Mouse (Mus musculus) cerebellum, adult 18-20 months (tissue): ENCODE data around the gene Srsf2.
A peak's percentile ranks its signal among the peaks of the same experiment; 100 is the strongest.
"Not testable (repeated sequence)": the region's sequence is repeated elsewhere in the genome, so short reads cannot be mapped to it uniquely, and the experiment has no call there.

Experiments
- DNase-seq, 2 experiments: peaks; one replicate each; pipeline ENCODE4 v3.0.0; 2021

The Srsf2 gene

GRCm38 (mm10) chr11:116852291-116852890, 503 bp downstream of the Srsf2 start, which contains the start of gene Mfsd11:
Mfsd11 (plus strand) TSS chr11:116852440.
- peak; percentile 81 to 82 for DNase-seq

- no peak for DNase-seq
These were observed 1.2 kb downstream of the Srsf2 start for GRCm38 (mm10) chr11:116851576-116852290.

GRCm38 (mm10) chr11:116850833-116851477, 1.9 kb downstream of the Srsf2 start:
- no peak for DNase-seq

GRCm38 (mm10) chr11:116850085-116850484, 2.8 kb downstream of the Srsf2 start:
- no peak for DNase-seq

GRCm38 (mm10) chr11:116849587-116849986, 3.3 kb downstream of the Srsf2 start:
- DNase-seq, result no peak

GRCm38 (mm10) chr11:116848877-116849178, 4.1 kb downstream of the Srsf2 start:
- not testable (repeated sequence) for DNase-seq

GRCm38 (mm10) chr11:116848086-116848876, 4.6 kb downstream of the Srsf2 start:
- DNase-seq, result no peak

GRCm38 (mm10) chr11:116847187-116848085, 5.5 kb downstream of the Srsf2 start:
- DNase-seq, result no peak

GRCm38 (mm10) chr11:116846593-116847181, 6.2 kb downstream of the Srsf2 start:
- no peak for DNase-seq

GRCm38 (mm10) chr11:116843261-116844233, 9.3 kb downstream of the Srsf2 start, which contains the start of the genes Mettl23 and Jmjd6:
Mettl23 (plus strand) TSS chr11:116843278.
Jmjd6 (minus strand) TSS chr11:116843449.
- peak; percentile 96 to 99 for DNase-seq

- DNase-seq, result peak; percentile 73 to 74
These were observed 10.2 kb downstream of the Srsf2 start for GRCm38 (mm10) chr11:116842531-116843260.

- no peak for DNase-seq
These were observed 12.1 kb downstream of the Srsf2 start for GRCm38 (mm10) chr11:116840748-116841147.

GRCm38 (mm10) chr11:116839601-116840000, 13.3 kb downstream of the Srsf2 start:
- no peak for DNase-seq

- no peak for DNase-seq
These were observed 14.0 kb downstream of the Srsf2 start for GRCm38 (mm10) chr11:116838936-116839335.

GRCm38 (mm10) chr11:116837441-116837840, 15.5 kb downstream of the Srsf2 start:
- no peak for DNase-seq

GRCm38 (mm10) chr11:116836283-116836682, 16.6 kb downstream of the Srsf2 start:
- no peak for DNase-seq

- DNase-seq, result no peak
These were observed 17.9 kb downstream of the Srsf2 start for GRCm38 (mm10) chr11:116834954-116835353.

GRCm38 (mm10) chr11:116832172-116832685, 20.7 kb downstream of the Srsf2 start:
- DNase-seq, result no peak

GRCm38 (mm10) chr11:116827534-116828165, 25.2 kb downstream of the Srsf2 start, which contains the start of gene Mxra7:
Mxra7 (minus strand) TSS chr11:116828046.
- DNase-seq, result peak; percentile 70 to 85
